Mouse (Mus musculus) liver, embryonic 14.5 days (tissue): ENCODE results near the gene Rps28. TPM values are rescaled to one million over a fixed set of nuclear protein-coding genes. Genes with fewer than 3 reads are reported as not detected.

Source experiments
- ATAC-seq: fragments of 200-750 bp; cut with Nextera tagmentation; 2 replicates; pipeline ENCODE4 v1.8.0; 2017; ENCODE audit warnings: moderate number of reproducible peaks, mild to moderate bottlenecking, moderate library complexity; ENCODE audit not compliant: insufficient read depth
- DNase-seq, 3 experiments: peaks; one replicate each; pipeline ENCODE4 v3.0.0-alpha.2; 2012 to 2013; ENCODE audit warnings: low read depth in 3 of 3, low spot score in 3 of 3
- H3K27ac ChIP-seq: fragments of 300-500 bp; sonication (generic); 2 replicates; pipeline ENCODE4 v1.5.1; 2014; ENCODE audit warnings: moderate library complexity, mild to moderate bottlenecking, control low read depth, inconsistent platforms
- H3K27me3 ChIP-seq: fragments of 300-500 bp; sonication (generic); 2 replicates; pipeline ENCODE4 v1.6.1; 2014; ENCODE audit warnings: mild to moderate bottlenecking, low read length, moderate library complexity; ENCODE audit not compliant: control insufficient read depth, insufficient read depth
- H3K36me3 ChIP-seq: fragments of 300-500 bp; sonication (generic); replicated peaks from 2 replicates; pipeline ENCODE4 v1.6.1; 2014; ENCODE audit warnings: low read depth; ENCODE audit not compliant: control insufficient read depth, insufficient read depth
- H3K4me1 ChIP-seq, 2 experiments: fragments of 200-500 bp in 1 of 2; fragments of 300-500 bp in 1 of 2; sonication (generic) in 1 of 2; replicated peaks; 2 replicates each; pipeline ENCODE4 v1.6.1; 2012 to 2014; ENCODE audit warnings: antibody characterized with exemption in 1 of 2, inconsistent platforms in 1 of 2, low read length in 1 of 2; ENCODE audit not compliant: control insufficient read depth in 2 of 2, insufficient read depth in 2 of 2
- H3K4me2 ChIP-seq: fragments of 300-500 bp; sonication (generic); 2 replicates; pipeline ENCODE4 v1.6.1; 2014; ENCODE audit warnings: low read depth, mild to moderate bottlenecking, control low read depth, moderate library complexity
- H3K4me3 ChIP-seq, 2 experiments: fragments of 200-500 bp in 1 of 2; fragments of 300-500 bp in 1 of 2; sonication (generic) in 1 of 2; 2 replicates each; pipeline ENCODE4 v1.5.1; 2012 to 2014; ENCODE audit warnings: low read depth in 2 of 2, low read length in 2 of 2, mild to moderate bottlenecking in 2 of 2, control low read depth in 1 of 2, inconsistent platforms in 1 of 2, moderate library complexity in 1 of 2; ENCODE audit not compliant: insufficient read depth in 1 of 2
- H3K9ac ChIP-seq: fragments of 300-500 bp; sonication (generic); replicated peaks from 2 replicates; pipeline ENCODE4 v1.6.1; 2014; ENCODE audit warnings: mild to moderate bottlenecking, control low read depth, moderate library complexity
- H3K9me3 ChIP-seq: fragments of 300-500 bp; sonication (generic); 2 replicates; pipeline ENCODE4 v1.6.1; 2016; ENCODE audit warnings: low read length, mixed read lengths; ENCODE audit not compliant: control insufficient read depth
- CTCF ChIP-seq: IDR thresholded peaks from 2 replicates; pipeline ENCODE4 v1.5.1; 2016; ENCODE audit warnings: antibody characterized with exemption, low read depth, control low read depth
- EP300 ChIP-seq: IDR thresholded peaks from 2 replicates; pipeline ENCODE4 v1.6.1; 2016; ENCODE audit warnings: antibody characterized with exemption, low read depth
- WGBS: fragments of 180-500 bp; shearing (Covaris S2); extraction: QIAGEN DNeasy Blood & Tissue Kit; methylation state at CpG from one replicate; pipeline ENCODE4 v1.1.7; 2014; ENCODE audit not compliant: insufficient replicate concordance; 5-methylcytosine and 5-hydroxymethylcytosine counted together
- polyA plus RNA-seq, 2 experiments: library from polyadenylated mRNA; depleted of rRNA in 1 of 2; stranded (reverse) in 1 of 2; unstranded in 1 of 2; fragments of >200 nt; fragmentation: Nextera tagmentation in 1 of 2; extraction: Ambion mirVana in 1 of 2; gene quantifications; 2 replicates each; pipeline versions ENCODE4 v1.2.1 to v1.2.3; 2012 to 2014

The Rps28 gene
- polyA plus RNA-seq, 2 experiments = 702 to 901 TPM

DNA sequence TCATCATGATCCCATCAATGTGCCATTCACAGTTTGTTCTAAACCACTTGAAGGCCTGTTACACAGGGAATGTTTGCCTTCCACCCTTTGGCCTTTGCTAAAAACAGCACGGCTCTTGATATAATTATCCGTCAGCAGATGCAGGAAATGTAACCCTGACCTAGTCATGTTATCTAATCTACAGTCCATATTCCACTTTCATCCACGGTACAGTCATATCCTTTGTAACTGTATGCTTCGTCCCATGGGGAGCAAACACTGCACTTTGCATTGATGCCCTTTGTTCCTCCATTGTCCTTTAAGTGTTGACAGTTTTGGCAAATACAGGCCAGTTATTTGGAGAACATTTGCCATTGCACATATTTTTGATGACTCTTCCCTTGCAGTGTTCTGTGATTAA lies 35.6 kb downstream of the Rps28 start:
- no peak for TF ChIP-seq CTCF
- TF ChIP-seq EP300 = no peak
- 16% methylated on average over 4 of the region's 4 CpGs for WGBS

DNA sequence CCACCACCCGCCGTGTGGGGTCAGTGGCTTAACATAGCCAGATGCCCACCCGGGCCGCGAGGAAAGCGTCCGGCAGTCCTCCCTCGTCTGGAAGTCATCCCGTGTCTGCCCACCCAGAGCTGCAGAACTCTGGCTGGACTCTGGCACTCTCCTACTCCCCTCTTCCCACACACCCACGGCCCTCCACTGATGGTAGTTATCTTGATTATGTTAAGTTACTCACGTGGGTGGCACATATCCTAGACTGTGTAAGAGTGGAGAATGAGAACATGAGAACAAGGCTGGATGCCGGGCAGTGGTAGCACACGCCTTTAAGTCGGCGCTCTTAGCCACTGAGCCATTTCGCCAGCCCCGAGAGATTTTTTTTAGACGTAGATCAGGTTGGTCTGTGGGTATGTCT lies 38.0 kb downstream of the Rps28 start:
- no peaks in the 10 kb centered on the region for H3K27me3 ChIP-seq
- no peaks in the 10 kb centered on the region for H3K9me3 ChIP-seq
- WGBS = 72% methylated on average over 18 of the region's 18 CpGs
- no peak overlapping the region for H3K4me2 ChIP-seq
- no peak overlapping the region for H3K4me3 ChIP-seq
- no peak overlapping the region for H3K9ac ChIP-seq
- H3K27ac ChIP-seq = no peak overlapping the region
- H3K4me1 ChIP-seq = peaks cover 0 to 12% of the 10 kb centered on the region in 2 experiments; a peak in 2 of 4 replicates
- ATAC-seq (no peak), DNase-seq (no peak)
- TF ChIP-seq EP300 (no peak), CTCF (no peak)
- no peaks in the 10 kb centered on the region for H3K36me3 ChIP-seq

More for the DNA sequence above, 35.6 kb downstream of the Rps28 start:
- DNase-seq (no peak), ATAC-seq (no peak)
- Histone ChIP-seq H3K9ac (no peak overlapping the region), H3K4me1 (peaks cover 0 to 5% of the 10 kb centered on the region in 2 experiments; a peak in 2 of 4 replicates), H3K27ac (no peak overlapping the region), H3K4me3 (no peak overlapping the region), H3K36me3 (no peaks in the 10 kb centered on the region), H3K9me3 (no peaks in the 10 kb centered on the region), H3K4me2 (no peak overlapping the region), H3K27me3 (no peaks in the 10 kb centered on the region)

DNA sequence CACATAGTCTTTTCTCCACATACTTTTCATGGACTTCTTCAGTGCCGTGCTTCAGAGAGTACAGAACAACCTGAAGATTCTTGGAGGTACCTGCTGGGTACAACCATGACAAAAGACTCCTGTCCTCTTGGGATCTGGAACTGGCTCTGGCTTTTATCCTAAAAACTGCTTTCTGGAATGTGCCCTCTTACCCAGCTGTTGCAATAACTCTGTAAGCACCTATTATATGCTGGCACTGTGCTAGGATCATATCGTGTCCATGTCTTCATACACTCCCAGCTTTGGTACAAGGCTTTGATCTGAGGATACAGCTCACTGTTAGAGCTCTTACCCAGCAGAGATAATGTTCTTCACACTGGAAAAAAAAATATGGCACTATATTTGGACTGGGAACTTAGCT lies 39.4 kb downstream of the Rps28 start:
- no peak overlapping the region for H3K4me2 ChIP-seq
- WGBS = 63% methylated on average over 2 of the region's 2 CpGs
- H3K27ac ChIP-seq = no peak overlapping the region
- H3K36me3 ChIP-seq = no peaks in the 10 kb centered on the region
- H3K9ac ChIP-seq = no peak overlapping the region
- no peaks in the 10 kb centered on the region for H3K9me3 ChIP-seq
- no peak for ATAC-seq
- DNase-seq = no peak
- H3K4me3 ChIP-seq = no peak overlapping the region
- H3K4me1 ChIP-seq = peaks cover 6 to 22% of the 10 kb centered on the region in 2 experiments; a peak in 3 of 4 replicates
- no peaks in the 10 kb centered on the region for H3K27me3 ChIP-seq
- TF ChIP-seq EP300 (no peak), CTCF (no peak)

DNA sequence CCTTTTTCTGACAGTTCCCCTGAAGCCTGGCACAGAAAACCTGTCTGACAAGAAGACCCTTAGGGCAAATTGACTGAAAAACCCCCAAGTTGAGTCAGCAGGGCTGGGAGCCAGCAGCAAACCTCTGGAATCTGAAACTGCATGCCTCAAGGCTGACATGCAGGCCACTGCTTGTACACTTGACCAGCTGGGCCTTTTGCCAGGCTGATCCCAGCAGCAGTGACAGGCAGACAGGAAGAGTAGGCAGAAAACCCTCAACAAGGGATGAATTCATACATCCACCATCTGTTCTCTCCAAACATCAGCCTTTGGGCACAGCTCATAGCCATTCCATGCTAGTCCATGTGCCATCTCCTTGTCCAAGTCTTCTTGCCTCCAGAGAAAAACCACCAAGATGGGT lies 41.0 kb downstream of the Rps28 start:
- no peak for ATAC-seq
- H3K4me3 ChIP-seq = no peak overlapping the region
- DNase-seq = no peak
- H3K9me3 ChIP-seq = no peaks in the 10 kb centered on the region
- H3K36me3 ChIP-seq = no peaks in the 10 kb centered on the region
- H3K4me1 ChIP-seq = peaks cover 9 to 29% of the 10 kb centered on the region in 2 experiments
- H3K27me3 ChIP-seq = no peaks in the 10 kb centered on the region
- H3K27ac ChIP-seq = no peak overlapping the region
- TF ChIP-seq EP300 = no peak
- TF ChIP-seq CTCF = no peak
- no peak overlapping the region for H3K9ac ChIP-seq
- no peak overlapping the region for H3K4me2 ChIP-seq

DNA sequence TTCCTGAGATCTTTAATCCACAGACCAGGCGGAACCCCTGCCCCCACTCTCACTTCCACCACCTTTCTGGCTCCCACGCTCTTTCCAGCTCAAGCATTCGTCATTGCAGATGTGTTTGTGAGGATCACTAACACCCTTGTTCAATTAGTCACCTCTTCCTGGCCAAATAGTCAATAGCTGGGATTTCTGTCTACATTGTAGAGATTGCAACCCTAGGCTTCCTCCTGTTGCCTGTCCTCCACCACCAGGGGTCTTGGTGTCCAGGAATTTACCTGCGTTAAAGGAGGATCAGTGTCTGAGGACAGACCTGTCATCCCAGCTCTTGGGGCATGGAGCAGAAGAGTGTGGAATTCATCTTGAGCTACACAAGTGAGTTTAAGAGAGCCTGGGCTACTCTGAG lies 42.3 kb downstream of the Rps28 start:
- H3K4me1 ChIP-seq = peaks cover 9 to 28% of the 10 kb centered on the region in 2 experiments
- TF ChIP-seq EP300 (no peak), CTCF (no peak)
- DNase-seq (no peak), ATAC-seq (no peak)
- peaks cover 9% of the 10 kb centered on the region for H3K36me3 ChIP-seq
- H3K27me3 ChIP-seq = no peaks in the 10 kb centered on the region
- H3K4me2 ChIP-seq = peak overlapping the region; percentile 84
- no peaks in the 10 kb centered on the region for H3K9me3 ChIP-seq
- WGBS = 41% methylated on average over 4 of the region's 4 CpGs
- H3K27ac ChIP-seq = no peak overlapping the region
- peak overlapping the region; percentile 46 to 57; a peak in 3 of 4 replicates for H3K4me3 ChIP-seq
- H3K9ac ChIP-seq = no peak overlapping the region
